ENCODE assay signal across 8 mouse cellular contexts in genomic region chr10:53629247-53629917, GRCm38 (mm10). TPM values are rescaled to one million over a fixed set of nuclear protein-coding genes. Genes with fewer than 3 reads are reported as not detected.
DNase-seq lines count a peak whose midpoint lies in the region; ATAC-seq lines count a peak whose summit lies in the region.

No protein-coding gene starts in this region.

- ATAC-seq in common myeloid progenitor, adult 5-6 weeks (replicated peaks; ENCODE audit: low read depth, poor library complexity, severe bottlenecking): peak; percentile 78
- ATAC-seq in megakaryocyte progenitor cell, adult 5-6 weeks (replicated peaks; ENCODE audit: poor library complexity): peak; percentile 78

- peak; percentile 97 for DNase-seq in ZHBTc4 (ENCODE audit: low read depth, low spot score)
- DNase-seq in gastrocnemius, adult 8-10 months (ENCODE audit: low spot score in 2 of 2): peak; percentile 71 to 81
- DNase-seq in induced T-regulatory cell, adult 2 months (ENCODE audit: low read depth): peak; percentile 96
- peak; percentile 75 to 91 for DNase-seq in left cerebral cortex, adult 9 months (ENCODE audit: low spot score in 2 of 2)
- DNase-seq in right cerebral cortex, postnatal 14 days: peak; percentile 88
- peak; percentile 88 to 90 for DNase-seq in urinary bladder, postnatal 36 days (ENCODE audit: low spot score in 2 of 2)

RNA-seq across cellular contexts. Expression of gene Mcm9, which starts 0.9 kb away (rescaled TPM):
- total RNA-seq in common myeloid progenitor, adult 5-6 weeks (2017): 24.2 and 30.6 TPM in 2 replicates
- 1 to 10 TPM in 3 of 4 experiments, under 1 TPM in 1; 0.73 to 3.5 (median 1.3) TPM for total RNA-seq in gastrocnemius, adult 8-10 months (2022)
- total RNA-seq in megakaryocyte progenitor cell, adult 5-6 weeks (2015): 16.5 and 17.9 TPM in 2 replicates
- 10.2 and 19.5 TPM in 2 replicates for total RNA-seq in megakaryocyte progenitor cell, adult 5-6 weeks (2017)

RNA-seq across cellular contexts. Expression of gene Asf1a, which starts 32.8 kb away (rescaled TPM):
- 97.1 and 98.4 TPM in 2 replicates for total RNA-seq in common myeloid progenitor, adult 5-6 weeks (2017)
- 10 to 100 TPM; 20.6 to 25.1 (median 24.6) TPM for total RNA-seq in gastrocnemius, adult 8-10 months (2022)
- 116 and 118 TPM in 2 replicates for total RNA-seq in megakaryocyte progenitor cell, adult 5-6 weeks (2015)
- total RNA-seq in megakaryocyte progenitor cell, adult 5-6 weeks (2017): 80.2 and 104 TPM in 2 replicates

Comparison
In these comparisons a context has a peak if more than half of its experiments do, and no peak if none do; other contexts are left out.
1. Peak in every context shown above with its lines: DNase-seq and ATAC-seq.